Mouse (Mus musculus): ENCODE data around the gene Tacr1. TPM values are rescaled to one million over a fixed set of nuclear protein-coding genes. Genes with fewer than 3 reads are reported as not detected.

Gene Tacr1
- polyA plus RNA-seq (2014; fragmentation: Illumina TruSeq; extraction: RNeasy Lipid Tissue Mini Kit (QIAGEN cat#74804); ENCODE audit: low read depth, low replicate concordance) = not detected

GRCm38 (mm10) chr6:82401595-82402451, at the start of gene Tacr1:
Gene Tacr1, plus strand, starts transcription at chr6:82402334.

Data from testis, adult 10 weeks (tissue).